Mouse (Mus musculus) heart, adult 2 months (tissue): Measurements from ENCODE around the gene Pnmal1.

Experiments used
- CTCF ChIP-seq: fragments of 200-600 bp; IDR thresholded peaks from 2 replicates; pipeline ENCODE4 v1.8.1; 2022; ENCODE audit warnings: antibody characterized with exemption, mild to moderate bottlenecking, moderate library complexity
- EP300 ChIP-seq: fragments of 200-500 bp; IDR thresholded peaks from 2 replicates; pipeline ENCODE4 v1.6.1; 2011; ENCODE audit warnings: low read depth, low read length, control low read depth; ENCODE audit not compliant: insufficient read depth

- TF ChIP-seq EP300 = no peak
- TF ChIP-seq CTCF = no peak
Observed at GRCm38 (mm10) chr7:16961678-16962077, 2.2 kb downstream of the Pnmal1 start.
